Mouse (Mus musculus): Measurements from ENCODE around the gene Gm10318. TPM values are rescaled to one million over a fixed set of nuclear protein-coding genes. Genes with fewer than 3 reads are reported as not detected.

The Gm10318 gene
- polyA plus RNA-seq, 1 experiment from 2014 or later, result not detected

DNA sequence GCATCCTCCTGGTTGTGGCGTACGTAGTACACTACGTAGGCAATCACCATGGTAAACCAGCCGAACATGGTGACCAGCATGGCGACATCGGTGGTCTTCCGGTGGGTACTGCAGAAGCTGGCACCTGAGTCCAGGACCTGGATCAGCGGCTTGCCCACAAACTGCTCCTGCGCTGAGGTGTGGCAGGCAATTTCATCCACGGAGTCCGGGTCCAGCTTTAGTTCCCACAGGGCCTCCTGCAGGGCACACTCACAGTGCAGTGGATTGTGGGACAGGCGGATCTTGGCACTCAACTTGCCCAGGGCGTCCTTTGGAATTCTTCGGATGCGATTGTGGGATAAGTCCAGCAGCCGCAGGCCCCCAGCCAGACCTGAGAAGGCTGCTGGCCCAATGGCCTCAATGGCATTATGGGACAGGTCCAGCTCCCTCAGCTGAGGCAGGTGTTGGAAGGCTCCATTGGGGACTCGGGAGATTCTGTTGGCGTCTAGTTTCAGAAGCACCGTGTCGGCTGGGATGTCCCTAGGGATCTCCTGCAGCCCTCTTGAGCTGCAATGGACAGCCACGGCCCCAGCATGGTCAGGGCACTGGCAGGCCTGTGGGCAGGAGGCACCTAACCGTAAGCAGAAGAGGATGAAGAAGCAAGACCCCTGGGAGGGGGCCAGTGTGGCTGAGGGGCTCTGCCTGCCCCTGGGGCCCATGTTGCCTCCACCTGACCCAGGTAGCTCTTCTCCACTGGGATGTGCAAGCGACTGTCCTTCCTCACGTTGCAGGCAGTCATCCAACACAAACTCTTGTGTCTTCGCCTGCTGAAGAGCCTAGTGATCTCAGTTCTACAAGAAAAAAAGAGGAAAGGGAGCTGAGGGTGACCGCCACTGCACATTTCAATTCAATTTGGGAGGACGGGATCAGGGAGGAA lies 48.5 kb downstream of the Gm10318 start:
- H3K9ac ChIP-seq, result peak overlapping the region; percentile 70

DNA sequence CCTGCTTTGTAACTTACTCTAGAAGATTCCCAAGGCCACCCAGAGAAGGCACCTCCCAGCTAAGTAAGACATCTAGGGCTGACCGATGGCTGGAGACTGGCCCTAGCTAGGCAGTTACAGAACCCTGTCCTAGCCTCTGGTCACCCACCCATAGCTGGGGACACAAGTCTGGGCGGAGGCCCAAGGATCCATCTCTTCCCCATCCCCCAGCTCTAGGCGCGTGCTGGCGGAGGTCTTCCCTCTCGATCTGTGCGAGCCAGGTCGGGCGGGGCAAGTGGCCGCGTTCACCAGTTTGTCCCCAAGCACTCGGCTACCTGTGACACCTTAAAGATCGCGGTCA lies 49.2 kb downstream of the Gm10318 start:
- H3K36me3 ChIP-seq, result no peaks in the 10 kb centered on the region
- H3K4me1 ChIP-seq, result peaks cover 17% of the 10 kb centered on the region
- H3K9ac ChIP-seq, result peak overlapping the region; percentile 70
- H3K27ac ChIP-seq, result peak overlapping the region; percentile 19; the same call in 1 of the 2 replicates
- peak overlapping the region; percentile 54 for H3K4me3 ChIP-seq
- peak overlapping the region; percentile 79 for H3K4me2 ChIP-seq (replicated peaks)
- H3K9me3 ChIP-seq (replicated peaks), result no peaks in the 10 kb centered on the region
- H3K27me3 ChIP-seq, result 0 out of 2 replicates have a peak, but pooled peaks cover 10% of the 10 kb centered on the region
- peak; percentile 38 for ATAC-seq (ENCODE audit: low FRiP score)
- WGBS, result 3% methylated on average over 14 of the region's 14 CpGs

More for the DNA sequence above, 48.5 kb downstream of the Gm10318 start:
- no peaks in the 10 kb centered on the region for H3K9me3 ChIP-seq (replicated peaks)
- H3K27ac ChIP-seq, result no peak overlapping the region
- peak overlapping the region; percentile 79 for H3K4me2 ChIP-seq (replicated peaks)
- 85% methylated on average over 27 of the region's 27 CpGs for WGBS
- H3K4me3 ChIP-seq, result peak overlapping the region; percentile 54
- H3K4me1 ChIP-seq, result peaks cover 17% of the 10 kb centered on the region
- no peak for ATAC-seq (ENCODE audit: low FRiP score)
- H3K27me3 ChIP-seq, result 0 out of 2 replicates have a peak, but pooled peaks cover 10% of the 10 kb centered on the region
- no peaks in the 10 kb centered on the region for H3K36me3 ChIP-seq

DNA sequence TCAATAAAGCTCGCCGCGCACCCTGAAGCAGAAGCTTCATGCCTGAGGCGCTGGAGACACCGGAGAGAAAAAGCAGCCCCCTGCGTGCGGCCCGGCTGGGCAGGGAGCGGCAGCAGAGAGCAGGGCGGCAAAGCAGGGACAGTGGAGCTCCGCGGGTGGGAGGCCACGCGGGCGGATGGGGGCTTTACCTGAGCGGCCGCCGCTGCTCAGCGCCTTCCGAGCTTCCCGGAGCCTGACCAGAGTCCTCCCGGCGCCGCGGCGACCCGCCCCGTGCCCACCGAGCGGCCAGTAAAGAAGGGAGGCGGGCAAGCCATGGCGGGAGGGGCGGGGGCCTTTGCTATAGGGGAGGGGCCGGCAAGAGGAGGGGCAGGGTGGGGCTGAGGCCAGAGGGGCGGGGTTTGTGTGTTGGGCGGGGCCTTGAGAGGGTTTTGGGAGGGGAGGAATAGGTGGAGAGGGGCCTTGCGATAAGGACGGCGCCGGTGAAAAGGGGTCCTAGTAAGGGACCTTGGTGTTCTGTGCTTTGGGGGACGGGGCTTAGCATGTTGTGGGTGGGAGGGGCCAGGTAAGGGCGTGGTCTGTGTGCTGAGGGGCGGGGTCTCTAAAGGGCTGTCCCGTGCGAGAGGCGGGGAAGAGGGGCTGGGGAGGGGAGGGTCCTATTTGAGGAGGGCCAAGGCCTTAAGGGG lies 49.7 kb downstream of the Gm10318 start, which contains the start of gene Lrrc3:
TSS of gene Lrrc3 (minus strand) at position 326 of the 683 bp plus-strand sequence.
- Histone ChIP-seq H3K27ac (peak within 1 kb of the TSS; percentile 19; the same call in 1 of the 2 replicates), H3K27me3 (0 out of 2 replicates have a peak, but pooled peaks cover 10% of the 10 kb centered on the region), H3K4me1 (peaks cover 17% of the 10 kb centered on the region), H3K36me3 (no peaks in the 10 kb centered on the region), H3K4me2 (replicated peaks) (peak within 1 kb of the TSS; percentile 79), H3K9me3 (replicated peaks) (no peaks in the 10 kb centered on the region), H3K9ac (peak within 1 kb of the TSS; percentile 70), H3K4me3 (peak within 1 kb of the TSS; percentile 54)
- under 1% methylated on average over 36 of the region's 46 CpGs for WGBS
- ATAC-seq (ENCODE audit: low FRiP score), result peak; percentile 84

DNA sequence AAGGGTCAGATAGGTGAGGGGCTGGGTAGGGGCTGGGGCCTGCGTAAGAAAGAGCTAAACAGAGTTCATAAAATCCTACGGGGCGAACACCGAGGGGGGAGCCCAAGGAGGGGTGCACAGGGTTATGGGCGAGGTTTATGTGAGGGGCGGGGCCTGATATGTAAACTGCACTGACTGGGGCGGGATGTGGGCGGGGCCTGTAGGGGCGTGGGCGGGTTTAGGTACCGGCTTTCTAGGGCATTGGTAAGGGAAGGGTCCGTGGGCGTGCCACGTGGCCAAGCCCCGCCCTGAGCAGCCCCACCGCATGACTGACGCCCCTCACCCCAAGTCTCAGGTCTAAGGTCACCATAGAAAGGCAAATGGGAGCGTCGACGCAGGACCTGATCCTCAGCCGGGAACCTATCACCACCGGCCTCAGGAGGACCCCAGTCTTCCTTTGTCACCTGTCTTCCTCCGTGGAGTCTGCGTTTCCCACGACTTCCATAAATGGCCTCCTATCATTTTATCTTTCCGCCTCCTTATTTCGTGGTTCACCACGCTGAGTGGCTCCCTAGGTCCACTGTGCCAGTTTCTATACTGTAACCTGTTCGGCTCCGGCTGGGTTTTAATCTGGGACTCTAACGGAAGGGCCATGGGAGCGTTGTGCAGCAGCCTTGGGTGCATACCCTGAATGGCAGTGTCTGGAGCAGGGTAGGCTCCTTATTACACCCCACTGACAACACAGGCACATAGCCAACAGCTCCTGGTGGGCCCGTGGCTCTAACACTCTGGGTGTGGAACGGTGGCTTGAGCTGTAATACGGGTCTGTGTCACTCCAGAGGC lies 50.4 kb downstream of the Gm10318 start:
- peak; percentile 83 for ATAC-seq (ENCODE audit: low FRiP score)

More for the DNA sequence above, 50.4 kb downstream of the Gm10318 start:
- peak overlapping the region; percentile 79 for H3K4me2 ChIP-seq (replicated peaks)
- H3K27me3 ChIP-seq, result 0 out of 2 replicates have a peak, but pooled peaks cover 10% of the 10 kb centered on the region
- WGBS, result 8% methylated on average over 35 of the region's 35 CpGs
- no peaks in the 10 kb centered on the region for H3K9me3 ChIP-seq (replicated peaks)
- no peaks in the 10 kb centered on the region for H3K36me3 ChIP-seq
- H3K27ac ChIP-seq, result 0 out of 2 replicates have a peak overlapping the region, but pooled peaks have one; percentile 7
- peak overlapping the region; percentile 54 for H3K4me3 ChIP-seq
- peak overlapping the region; percentile 70; the same call in 1 of the 2 replicates for H3K9ac ChIP-seq
- H3K4me1 ChIP-seq, result peaks cover 17% of the 10 kb centered on the region

Other genes with a start within 250 kb of the Gm10318 start
- gene Sumo3, start 246.8 kb upstream of the Gm10318 start, polyA plus RNA-seq (2016; fragmentation: Nextera tagmentation; extraction: Ambion mirVana), result 276 and 287 TPM in 2 replicates
- gene Gm49325, start 246.7 kb upstream of the Gm10318 start, polyA plus RNA-seq (2016; fragmentation: Nextera tagmentation; extraction: Ambion mirVana), result 13.2 and 13.3 TPM in 2 replicates
- 81.6 and 82.3 TPM in 2 replicates for gene Ube2g2, start 230.6 kb upstream of the Gm10318 start, polyA plus RNA-seq (2016; fragmentation: Nextera tagmentation; extraction: Ambion mirVana)
- 0.48 and 1.2 TPM in 2 replicates for gene Tspear, start 166.3 kb upstream of the Gm10318 start, polyA plus RNA-seq (2016; fragmentation: Nextera tagmentation; extraction: Ambion mirVana)
- gene Gm19402, start 162.1 kb upstream of the Gm10318 start, polyA plus RNA-seq (2016; fragmentation: Nextera tagmentation; extraction: Ambion mirVana), result not detected in 2 replicates
- not detected in 2 replicates for gene Gm9508, start 155.6 kb upstream of the Gm10318 start, polyA plus RNA-seq (2016; fragmentation: Nextera tagmentation; extraction: Ambion mirVana)
- not detected in 2 replicates for gene Gm10272, start 146.2 kb upstream of the Gm10318 start, polyA plus RNA-seq (2016; fragmentation: Nextera tagmentation; extraction: Ambion mirVana)
- gene Gm10024, start 141.4 kb upstream of the Gm10318 start, polyA plus RNA-seq (2016; fragmentation: Nextera tagmentation; extraction: Ambion mirVana), result not detected in 2 replicates
- not detected in 2 replicates for gene Gm10142, start 137.1 kb upstream of the Gm10318 start, polyA plus RNA-seq (2016; fragmentation: Nextera tagmentation; extraction: Ambion mirVana)
- gene Krtap12-1, start 132.3 kb upstream of the Gm10318 start, polyA plus RNA-seq (2016; fragmentation: Nextera tagmentation; extraction: Ambion mirVana), result not detected in 2 replicates
- gene Gm10100, start 126.4 kb upstream of the Gm10318 start, polyA plus RNA-seq (2016; fragmentation: Nextera tagmentation; extraction: Ambion mirVana), result not detected in 2 replicates
- not detected in 2 replicates for gene Gm18596, start 110.2 kb upstream of the Gm10318 start, polyA plus RNA-seq (2016; fragmentation: Nextera tagmentation; extraction: Ambion mirVana)
- gene Gm9736, start 101.5 kb upstream of the Gm10318 start, polyA plus RNA-seq (2016; fragmentation: Nextera tagmentation; extraction: Ambion mirVana), result not detected in 2 replicates
- not detected in 2 replicates for gene Gm3233, start 93.2 kb upstream of the Gm10318 start, polyA plus RNA-seq (2016; fragmentation: Nextera tagmentation; extraction: Ambion mirVana)
- gene Gm3238, start 81.5 kb upstream of the Gm10318 start, polyA plus RNA-seq (2016; fragmentation: Nextera tagmentation; extraction: Ambion mirVana), result not detected in 2 replicates
- gene Gm7138, start 75.9 kb upstream of the Gm10318 start, polyA plus RNA-seq (2016; fragmentation: Nextera tagmentation; extraction: Ambion mirVana), result not detected in 2 replicates
- gene Gm3250, start 70.3 kb upstream of the Gm10318 start, polyA plus RNA-seq (2016; fragmentation: Nextera tagmentation; extraction: Ambion mirVana), result not detected in 2 replicates
- not detected in 2 replicates for gene Gm7137, start 64.7 kb upstream of the Gm10318 start, polyA plus RNA-seq (2016; fragmentation: Nextera tagmentation; extraction: Ambion mirVana)
- gene Gm9639, start 57.8 kb upstream of the Gm10318 start, polyA plus RNA-seq (2016; fragmentation: Nextera tagmentation; extraction: Ambion mirVana), result not detected in 2 replicates
- not detected in 2 replicates for gene Gm19668, start 53.7 kb upstream of the Gm10318 start, polyA plus RNA-seq (2016; fragmentation: Nextera tagmentation; extraction: Ambion mirVana)
- not detected in 2 replicates for gene Gm9507, start 41.0 kb upstream of the Gm10318 start, polyA plus RNA-seq (2016; fragmentation: Nextera tagmentation; extraction: Ambion mirVana)
- gene Gm2696, start 38.2 kb upstream of the Gm10318 start, polyA plus RNA-seq (2016; fragmentation: Nextera tagmentation; extraction: Ambion mirVana), result 0.31 TPM in 1 of 2 replicates, not detected in the other
- gene Krtap10-4, start 25.8 kb upstream of the Gm10318 start, polyA plus RNA-seq (2016; fragmentation: Nextera tagmentation; extraction: Ambion mirVana), result not detected in 2 replicates
- gene Krtap10-10, start 16.9 kb upstream of the Gm10318 start, polyA plus RNA-seq (2016; fragmentation: Nextera tagmentation; extraction: Ambion mirVana), result not detected in 2 replicates
- gene Gm36176, start 6.1 kb upstream of the Gm10318 start, polyA plus RNA-seq (2016; fragmentation: Nextera tagmentation; extraction: Ambion mirVana), result not detected in 2 replicates
- not detected in 2 replicates for gene Gm3285, start 9.1 kb downstream of the Gm10318 start, polyA plus RNA-seq (2016; fragmentation: Nextera tagmentation; extraction: Ambion mirVana)
- gene Lrrc3, start 49.7 kb downstream of the Gm10318 start, polyA plus RNA-seq (2016; fragmentation: Nextera tagmentation; extraction: Ambion mirVana), result 6.8 and 7.4 TPM in 2 replicates
- 1.3 and 1.4 TPM in 2 replicates for gene Trpm2, start 117.7 kb downstream of the Gm10318 start, polyA plus RNA-seq (2016; fragmentation: Nextera tagmentation; extraction: Ambion mirVana)
- 33.8 and 34.8 TPM in 2 replicates for gene 1810043G02Rik, start 125.7 kb downstream of the Gm10318 start, polyA plus RNA-seq (2016; fragmentation: Nextera tagmentation; extraction: Ambion mirVana)
- gene Pfkl, start 157.2 kb downstream of the Gm10318 start, polyA plus RNA-seq (2016; fragmentation: Nextera tagmentation; extraction: Ambion mirVana), result 118 and 132 TPM in 2 replicates
- 0.48 TPM in 1 of 2 replicates, not detected in the other for gene Dnmt3l, start 189.1 kb downstream of the Gm10318 start, polyA plus RNA-seq (2016; fragmentation: Nextera tagmentation; extraction: Ambion mirVana)
- gene Aire, start 190.8 kb downstream of the Gm10318 start, polyA plus RNA-seq (2016; fragmentation: Nextera tagmentation; extraction: Ambion mirVana), result 0.20 and 0.23 TPM in 2 replicates
- 1.2 and 1.8 TPM in 2 replicates for gene Icosl, start 216.4 kb downstream of the Gm10318 start, polyA plus RNA-seq (2016; fragmentation: Nextera tagmentation; extraction: Ambion mirVana)